ENCODE assay signal across 8 mouse cellular contexts in genomic region chr11:107510362-107511269, GRCm38 (mm10). TPM values are rescaled to one million over a fixed set of nuclear protein-coding genes. Genes with fewer than 3 reads are reported as not detected.
DNase-seq lines count a peak whose midpoint lies in the region; ATAC-seq and TF ChIP-seq lines count a peak whose summit lies in the region.

No protein-coding gene starts in this region.

- intact Hi-C loops in gastrocnemius, adult 2 months (cut with DNase I) = loop anchor here (5.0 kb wide), 1 partner anchor 82 kb away; no protein-coding TSS in a partner anchor

- WGBS in hindbrain, embryonic 16.5 days = 4% methylated on average over 18 of the region's 18 CpGs
- WGBS in liver, embryonic 16.5 days (ENCODE audit: insufficient replicate concordance) = 4% methylated on average over 18 of the region's 18 CpGs
- 6% methylated on average over 18 of the region's 18 CpGs for WGBS in neural tube, embryonic 11.5 days

- TF ChIP-seq EP300 in CH12.LX (IDR thresholded peaks at IDR 0.05; ENCODE audit: low read length) = no peak

- peaks cover 0 to 17% of the 10 kb centered on the region in 2 experiments; a peak in 1 of 4 replicates for H3K4me1 ChIP-seq in CH12.LX (ENCODE audit: control insufficient read depth in 1 of 2, insufficient read depth in 2 of 2)
- H3K4me1 ChIP-seq in hindbrain, embryonic 16.5 days (ENCODE audit: control insufficient read depth, insufficient read depth, low read depth, low read length) = peaks cover 4% of the 10 kb centered on the region
- peaks cover 8% of the 10 kb centered on the region for H3K4me1 ChIP-seq in liver, embryonic 16.5 days (ENCODE audit: control insufficient read depth, low read depth, low read length)
- peaks cover 3% of the 10 kb centered on the region; the same call in 1 of the 2 replicates for H3K4me1 ChIP-seq in neural tube, embryonic 11.5 days (ENCODE audit: control insufficient read depth, insufficient read depth, low read length)

- no peak overlapping the region for H3K9ac ChIP-seq in CH12.LX (ENCODE audit: insufficient read depth, low read depth)
- H3K9ac ChIP-seq in hindbrain, embryonic 16.5 days (ENCODE audit: low read depth, low read length) = no peak overlapping the region; the same call in 1 of the 2 replicates
- no peak overlapping the region for H3K9ac ChIP-seq in liver, embryonic 16.5 days (ENCODE audit: low read depth, low read length)
- no peak overlapping the region for H3K9ac ChIP-seq in neural tube, embryonic 11.5 days (ENCODE audit: low read length)

- H3K4me2 ChIP-seq in CH12.LX (ENCODE audit: insufficient read depth, low read depth, poor library complexity, severe bottlenecking) = no peak overlapping the region
- H3K4me2 ChIP-seq in hindbrain, embryonic 16.5 days (ENCODE audit: low read length) = peak overlapping the region; percentile 27
- H3K4me2 ChIP-seq in liver, embryonic 16.5 days (ENCODE audit: low read depth, low read length) = peak overlapping the region; percentile 26
- H3K4me2 ChIP-seq in neural tube, embryonic 11.5 days (ENCODE audit: low read depth) = no peak overlapping the region; the same call in 1 of the 2 replicates

- ATAC-seq in hindbrain, embryonic 16.5 days = no peak
- no peak for ATAC-seq in liver, embryonic 16.5 days (ENCODE audit: low read depth)
- no peak for ATAC-seq in neural tube, embryonic 11.5 days (ENCODE audit: insufficient read depth, low FRiP score, low TSS enrichment)
- ATAC-seq in frontal cortex, adult (ENCODE audit: low TSS enrichment) = no peak

- no peaks in the 10 kb centered on the region for H3K27me3 ChIP-seq in CH12.LX (replicated peaks)
- H3K27me3 ChIP-seq in hindbrain, embryonic 16.5 days (replicated peaks; ENCODE audit: control insufficient read depth, insufficient read depth, low read length) = no peaks in the 10 kb centered on the region
- no peaks in the 10 kb centered on the region for H3K27me3 ChIP-seq in liver, embryonic 16.5 days (ENCODE audit: control insufficient read depth, insufficient read depth, low read depth, low read length)
- no peaks in the 10 kb centered on the region for H3K27me3 ChIP-seq in neural tube, embryonic 11.5 days (ENCODE audit: control insufficient read depth, insufficient read depth, low read length)

- no peak for TF ChIP-seq CTCF in CH12.LX (conservative IDR thresholded peaks at IDR 0.05 in 1 of 2, IDR thresholded peaks at IDR 0.05 in 1 of 2; ENCODE audit: low read depth in 2 of 2, low read length in 2 of 2)
- TF ChIP-seq CTCF in gastrocnemius, adult 2 months (IDR thresholded peaks at IDR 0.05) = no peak

- peaks cover 6% of the 10 kb centered on the region for H3K9me3 ChIP-seq in CH12.LX (replicated peaks; ENCODE audit: low read length)
- no peaks in the 10 kb centered on the region for H3K9me3 ChIP-seq in hindbrain, embryonic 16.5 days (ENCODE audit: control insufficient read depth, low read length)
- H3K9me3 ChIP-seq in liver, embryonic 16.5 days (replicated peaks; ENCODE audit: control insufficient read depth, low read length) = no peaks in the 10 kb centered on the region
- H3K9me3 ChIP-seq in neural tube, embryonic 11.5 days (ENCODE audit: control insufficient read depth, low read length) = no peaks in the 10 kb centered on the region

- TF ChIP-seq POLR2A in CH12.LX (IDR thresholded peaks at IDR 0.05; ENCODE audit: low read depth, low read length) = no peak

- H3K27ac ChIP-seq in CH12.LX (ENCODE audit: insufficient read depth, low read depth) = no peak overlapping the region
- 0 out of 2 replicates have a peak overlapping the region, but pooled peaks have one; percentile 28 for H3K27ac ChIP-seq in gastrocnemius, adult 2 months
- no peak overlapping the region for H3K27ac ChIP-seq in hindbrain, embryonic 16.5 days (ENCODE audit: low read depth, low read length)
- H3K27ac ChIP-seq in liver, embryonic 16.5 days (ENCODE audit: low read length) = no peak overlapping the region
- no peak overlapping the region for H3K27ac ChIP-seq in neural tube, embryonic 11.5 days (ENCODE audit: low read depth, low read length)

- H3K4me3 ChIP-seq in CH12.LX (replicated peaks in 1 of 3; ENCODE audit: low read depth in 2 of 3, low read length in 2 of 3, poor library complexity in 1 of 3) = no peak overlapping the region
- H3K4me3 ChIP-seq in gastrocnemius, adult 2 months = peak overlapping the region; percentile 54
- 0 out of 2 replicates have a peak overlapping the region, but pooled peaks have one; percentile 5 for H3K4me3 ChIP-seq in hindbrain, embryonic 16.5 days (ENCODE audit: low read length)
- no peak overlapping the region for H3K4me3 ChIP-seq in liver, embryonic 16.5 days (ENCODE audit: low read depth, low read length)
- no peak overlapping the region for H3K4me3 ChIP-seq in neural tube, embryonic 11.5 days (ENCODE audit: low read depth, low read length)

- in situ Hi-C loops in CH12.LX (cut with MboI; ENCODE audit: low pct_ligation_motif_present, low pct_unique_long_range_greater_than_20kb, low sequenced_read_pairs) = loop anchor here (5.0 to 25.0 kb wide), 4 partner anchors 37 to 902 kb away; partner anchors contain the start of gene Helz

- H3K79me2 ChIP-seq in CH12.LX (replicated peaks; ENCODE audit: control insufficient read depth, extremely low read depth, insufficient read depth, poor library complexity, severe bottlenecking) = no peaks in the 10 kb centered on the region

- no peak for TF ChIP-seq RAD21 in CH12.LX (IDR thresholded peaks at IDR 0.05; ENCODE audit: low read depth, low read length)

- dilution Hi-C loops in CH12.LX (cut with MboI; ENCODE audit: extremely low pct_ligation_motif_present, extremely low pct_unique_long_range_greater_than_20kb, low sequenced_read_pairs) = no loop called here

- H3K36me3 ChIP-seq in CH12.LX (replicated peaks in 1 of 2; ENCODE audit: control insufficient read depth in 1 of 2, insufficient read depth in 1 of 2, low read length in 1 of 2) = peaks cover 0 to 2% of the 10 kb centered on the region in 2 experiments
- H3K36me3 ChIP-seq in hindbrain, embryonic 16.5 days (ENCODE audit: control insufficient read depth, insufficient read depth, low read length) = no peaks in the 10 kb centered on the region
- H3K36me3 ChIP-seq in liver, embryonic 16.5 days (ENCODE audit: control insufficient read depth, insufficient read depth) = no peaks in the 10 kb centered on the region
- no peaks in the 10 kb centered on the region for H3K36me3 ChIP-seq in neural tube, embryonic 11.5 days (ENCODE audit: control insufficient read depth, insufficient read depth, low read length)

- no peak for DNase-seq in CH12.LX (ENCODE audit: extremely low read depth)
- peak; percentile 51 for DNase-seq in adrenal gland, adult 8-10 months
- peak; percentile 52 for DNase-seq in gastrocnemius, adult 2 months
- DNase-seq in neural tube, embryonic 11.5 days (ENCODE audit: low spot score) = peak; percentile 34
- no peak for DNase-seq in frontal cortex, postnatal 25 days (ENCODE audit: low spot score in 2 of 2)

TF ChIP-seq in CH12.LX, 34 proteins besides CTCF, POLR2A, EP300 and RAD21:
- TF ChIP-seq MAX (IDR thresholded peaks at IDR 0.05; ENCODE audit: low read length) (peak; percentile 37; the same call in 1 of the 2 replicates), RCOR1 (conservative IDR thresholded peaks at IDR 0.05; ENCODE audit: low read depth, low read length) (no peak), ZNF384 (IDR thresholded peaks at IDR 0.05; ENCODE audit: low read depth, low read length) (no peak)

RNA-seq across cellular contexts. Expression of gene Psmd12, which starts 31.3 kb away (rescaled TPM):
- total RNA-seq in CH12.LX (2012; rRNA removed) (108 and 144 TPM in 2 replicates), CH12.LX (2014; rRNA removed) (151 and 172 TPM in 2 replicates)
- polyA plus RNA-seq in CH12.LX (2012; ENCODE audit: insufficient read length, low read depth) = 257 and 288 TPM in 2 replicates
- total RNA-seq in adrenal gland, adult 8-10 months (2022) = 100 to 1,000 TPM in 1 of 4 experiments, 10 to 100 TPM in 3; 76.5 to 101 (median 86.8) TPM
- 100 to 1,000 TPM; 105 to 106 TPM for total RNA-seq in gastrocnemius, adult 2 months (2021)
- 149 and 157 TPM in 2 replicates for polyA plus RNA-seq in hindbrain, embryonic 16.5 days (2015; fragmentation: Nextera tagmentation; extraction: Ambion mirVana)
- polyA plus RNA-seq in liver, embryonic 16.5 days (2015; fragmentation: Nextera tagmentation; extraction: Ambion mirVana) = 79.2 and 81.0 TPM in 2 replicates
- 228 and 232 TPM in 2 replicates for polyA plus RNA-seq in neural tube, embryonic 11.5 days (2014; fragmentation: Nextera tagmentation; extraction: Ambion mirVana)

RNA-seq across cellular contexts. Expression of gene Helz, which starts 37.1 kb away (rescaled TPM):
- total RNA-seq in CH12.LX (2012; rRNA removed) = 22.2 and 23.1 TPM in 2 replicates
- 8.8 and 11.5 TPM in 2 replicates for total RNA-seq in CH12.LX (2014; rRNA removed)
- polyA plus RNA-seq in CH12.LX (2012; ENCODE audit: insufficient read length, low read depth) = 31.9 and 44.4 TPM in 2 replicates
- total RNA-seq in adrenal gland, adult 8-10 months (2022) = 10 to 100 TPM; 28.9 to 43.1 (median 34.7) TPM
- 10 to 100 TPM; 16.2 to 21.1 TPM for total RNA-seq in gastrocnemius, adult 2 months (2021)
- 14.2 and 16.8 TPM in 2 replicates for polyA plus RNA-seq in hindbrain, embryonic 16.5 days (2015; fragmentation: Nextera tagmentation; extraction: Ambion mirVana)
- 5.8 and 7.1 TPM in 2 replicates for polyA plus RNA-seq in liver, embryonic 16.5 days (2015; fragmentation: Nextera tagmentation; extraction: Ambion mirVana)
- 23.5 and 24.5 TPM in 2 replicates for polyA plus RNA-seq in neural tube, embryonic 11.5 days (2014; fragmentation: Nextera tagmentation; extraction: Ambion mirVana)

RNA-seq across cellular contexts. Expression of gene Pitpnc1, which starts 40.1 kb away (rescaled TPM):
- 2.1 and 2.4 TPM in 2 replicates for total RNA-seq in CH12.LX (2012; rRNA removed)
- total RNA-seq in CH12.LX (2014; rRNA removed) = 3.6 and 5.3 TPM in 2 replicates
- 3.6 and 5.4 TPM in 2 replicates for polyA plus RNA-seq in CH12.LX (2012; ENCODE audit: insufficient read length, low read depth)
- 10 to 100 TPM in 3 of 4 experiments, 1 to 10 TPM in 1; 9.5 to 13.2 (median 12.1) TPM for total RNA-seq in adrenal gland, adult 8-10 months (2022)
- 100 to 1,000 TPM in 1 of 2 experiments, 10 to 100 TPM in 1; 59.4 to 114 TPM for total RNA-seq in gastrocnemius, adult 2 months (2021)
- 41.5 and 43.0 TPM in 2 replicates for polyA plus RNA-seq in hindbrain, embryonic 16.5 days (2015; fragmentation: Nextera tagmentation; extraction: Ambion mirVana)
- polyA plus RNA-seq in liver, embryonic 16.5 days (2015; fragmentation: Nextera tagmentation; extraction: Ambion mirVana) = 7.6 and 9.2 TPM in 2 replicates
- polyA plus RNA-seq in neural tube, embryonic 11.5 days (2014; fragmentation: Nextera tagmentation; extraction: Ambion mirVana) = 35.0 and 38.1 TPM in 2 replicates

Comparison
In these comparisons a context has a peak if more than half of its experiments do, and no peak if none do; other contexts are left out.
1. DNase-seq: peak in adrenal gland, adult 8-10 months (single experiment), gastrocnemius, adult 2 months (single experiment) and neural tube, embryonic 11.5 days (single experiment); none in CH12.LX (single experiment) and frontal cortex, postnatal 25 days (0 of 2).
2. H3K4me2 ChIP-seq: peak in hindbrain, embryonic 16.5 days (single experiment) and liver, embryonic 16.5 days (single experiment); none in CH12.LX (single experiment) and neural tube, embryonic 11.5 days (single experiment).
3. H3K4me3 ChIP-seq: peak in gastrocnemius, adult 2 months (single experiment) and hindbrain, embryonic 16.5 days (single experiment); none in CH12.LX (0 of 3), liver, embryonic 16.5 days (single experiment) and neural tube, embryonic 11.5 days (single experiment).